Mouse (Mus musculus) CH12.LX (cell line): Measurements from ENCODE around the gene Kcnc3.

Experiments
- IRF4 ChIP-seq: IDR thresholded peaks from 2 replicates; pipeline ENCODE4 v1.6.1; 2014; ENCODE audit warnings: low read depth, mild to moderate bottlenecking, inconsistent platforms, low read length, improper control_type of control experiment
- JUND ChIP-seq: conservative IDR thresholded peaks from 2 replicates; pipeline ENCODE4 v1.6.1; 2011; ENCODE audit warnings: low read depth, low read length, improper control_type of control experiment
- MXI1 ChIP-seq: IDR thresholded peaks from 2 replicates; pipeline ENCODE4 v1.6.1; 2011; ENCODE audit warnings: mild to moderate bottlenecking, low read depth, low read length, improper control_type of control experiment
- POLR2A ChIP-seq: IDR thresholded peaks from 2 replicates; pipeline ENCODE4 v1.6.1; 2011; ENCODE audit warnings: low read depth, mild to moderate bottlenecking, improper control_type of control experiment, low read length
- TCF12 ChIP-seq: IDR thresholded peaks from 2 replicates; pipeline ENCODE4 v1.6.1; 2014; ENCODE audit warnings: low read depth, mild to moderate bottlenecking, inconsistent platforms, low read length, improper control_type of control experiment
- USF1 ChIP-seq: IDR thresholded peaks from 2 replicates; pipeline ENCODE4 v1.6.1; 2014; ENCODE audit warnings: low read depth, mild to moderate bottlenecking, inconsistent platforms, low read length, improper control_type of control experiment
- ZMIZ1 ChIP-seq: IDR thresholded peaks from 2 replicates; pipeline ENCODE4 v1.6.1; 2012; ENCODE audit warnings: low read depth, mild to moderate bottlenecking, inconsistent platforms, low read length, improper control_type of control experiment
- ZNF384 ChIP-seq: IDR thresholded peaks from 2 replicates; pipeline ENCODE4 v1.6.1; 2012; ENCODE audit warnings: low read depth, low read length, improper control_type of control experiment, inconsistent platforms

- TF ChIP-seq TCF12 = no peak
- no peak for TF ChIP-seq MXI1
- TF ChIP-seq IRF4 = no peak
- no peak for TF ChIP-seq ZNF384
- no peak for TF ChIP-seq POLR2A
- TF ChIP-seq USF1 = no peak
- TF ChIP-seq ZMIZ1 = no peak
- TF ChIP-seq JUND = no peak
Observed at GRCm38 (mm10) chr7:44606171-44606901, 15.9 kb downstream of the Kcnc3 start.
